Mouse (Mus musculus): ENCODE measurements around the gene Hhip. TPM values are rescaled to one million over a fixed set of nuclear protein-coding genes. Genes with fewer than 3 reads are reported as not detected.

Gene Hhip
- polyA plus RNA-seq, 2 experiments, result 0.66 to 1.1 TPM

- no peak overlapping the region for H3K4me2 ChIP-seq (ENCODE audit: low read depth)
- WGBS (ENCODE audit: insufficient replicate concordance), result 43% methylated on average over 2 of the region's 2 CpGs
- no peaks in the 10 kb centered on the region for H3K9me3 ChIP-seq (ENCODE audit: control insufficient read depth, low read length)
- H3K36me3 ChIP-seq (replicated peaks; ENCODE audit: control insufficient read depth, insufficient read depth, low read depth), result no peaks in the 10 kb centered on the region
- DNase-seq (ENCODE audit: low read depth in 3 of 3, low spot score in 3 of 3), result no peak
- no peak overlapping the region for H3K27ac ChIP-seq
- no peaks in the 10 kb centered on the region for H3K27me3 ChIP-seq (ENCODE audit: control insufficient read depth, insufficient read depth, low read length)
- H3K9ac ChIP-seq (replicated peaks), result no peak overlapping the region
- no peak for ATAC-seq (ENCODE audit: insufficient read depth)
- no peak for TF ChIP-seq EP300 (IDR thresholded peaks at IDR 0.05; ENCODE audit: low read depth)
- no peak for TF ChIP-seq CTCF (IDR thresholded peaks at IDR 0.05; ENCODE audit: low read depth)
- no peak overlapping the region for H3K4me3 ChIP-seq (ENCODE audit: insufficient read depth in 1 of 2, low read depth in 2 of 2, low read length in 2 of 2)
- H3K4me1 ChIP-seq (replicated peaks; ENCODE audit: control insufficient read depth in 2 of 2, insufficient read depth in 2 of 2, low read length in 1 of 2), result no peaks in the 10 kb centered on the region
These were observed 72.9 kb downstream of the Hhip start for GRCm38 (mm10) chr8:79984946-79985345.

GRCm38 (mm10) chr8:79982144-79982543, 75.7 kb downstream of the Hhip start:
- H3K4me3 ChIP-seq (ENCODE audit: insufficient read depth in 1 of 2, low read depth in 2 of 2, low read length in 2 of 2), result no peak overlapping the region
- DNase-seq (ENCODE audit: low read depth in 3 of 3, low spot score in 3 of 3) (no peak), ATAC-seq (ENCODE audit: insufficient read depth) (no peak)
- no peak overlapping the region for H3K27ac ChIP-seq
- no peak for TF ChIP-seq EP300 (IDR thresholded peaks at IDR 0.05; ENCODE audit: low read depth)
- TF ChIP-seq CTCF (IDR thresholded peaks at IDR 0.05; ENCODE audit: low read depth), result no peak
- H3K4me1 ChIP-seq (replicated peaks; ENCODE audit: control insufficient read depth in 2 of 2, insufficient read depth in 2 of 2, low read length in 1 of 2), result no peaks in the 10 kb centered on the region
- H3K27me3 ChIP-seq (ENCODE audit: control insufficient read depth, insufficient read depth, low read length), result no peaks in the 10 kb centered on the region
- no peak overlapping the region for H3K4me2 ChIP-seq (ENCODE audit: low read depth)
- no peak overlapping the region for H3K9ac ChIP-seq (replicated peaks)
- H3K36me3 ChIP-seq (replicated peaks; ENCODE audit: control insufficient read depth, insufficient read depth, low read depth), result no peaks in the 10 kb centered on the region
- H3K9me3 ChIP-seq (ENCODE audit: control insufficient read depth, low read length), result no peaks in the 10 kb centered on the region
- WGBS (ENCODE audit: insufficient replicate concordance), result 51% methylated on average over 4 of the region's 4 CpGs

DNA sequence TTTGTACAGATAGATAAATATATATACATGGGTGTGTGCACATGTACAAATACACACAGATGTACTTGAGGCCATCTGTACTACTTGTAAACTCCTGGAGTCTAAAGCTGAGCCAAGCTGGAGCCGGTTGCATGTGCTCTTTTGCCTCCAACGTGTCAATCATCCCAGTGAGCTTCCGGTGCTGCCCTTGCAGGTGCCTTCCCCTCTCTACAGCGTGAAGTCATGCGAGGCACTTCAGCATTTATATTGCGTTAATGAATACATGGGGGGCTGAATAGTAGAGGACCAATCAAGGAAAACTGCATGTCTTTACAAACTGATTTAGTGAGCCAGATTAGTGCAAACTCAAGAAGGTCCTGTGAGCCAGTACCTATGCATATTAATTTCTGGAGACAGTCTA, 91.6 kb downstream of the Hhip start:
- Histone ChIP-seq H3K4me2 (ENCODE audit: low read depth) (no peak overlapping the region), H3K9me3 (ENCODE audit: control insufficient read depth, low read length) (no peaks in the 10 kb centered on the region), H3K27me3 (ENCODE audit: control insufficient read depth, insufficient read depth, low read length) (no peaks in the 10 kb centered on the region), H3K4me1 (replicated peaks; ENCODE audit: control insufficient read depth in 2 of 2, insufficient read depth in 2 of 2, low read length in 1 of 2) (no peaks in the 10 kb centered on the region), H3K4me3 (ENCODE audit: insufficient read depth in 1 of 2, low read depth in 2 of 2, low read length in 2 of 2) (no peak overlapping the region), H3K27ac (no peak overlapping the region), H3K36me3 (replicated peaks; ENCODE audit: control insufficient read depth, insufficient read depth, low read depth) (no peaks in the 10 kb centered on the region), H3K9ac (replicated peaks) (no peak overlapping the region)
- 57% methylated on average over 6 of the region's 6 CpGs for WGBS (ENCODE audit: insufficient replicate concordance)
- ATAC-seq (ENCODE audit: insufficient read depth), result no peak
- TF ChIP-seq EP300 (IDR thresholded peaks at IDR 0.05; ENCODE audit: low read depth) (no peak), CTCF (IDR thresholded peaks at IDR 0.05; ENCODE audit: low read depth) (no peak)
- no peak for DNase-seq (ENCODE audit: low read depth in 3 of 3, low spot score in 3 of 3)

DNA sequence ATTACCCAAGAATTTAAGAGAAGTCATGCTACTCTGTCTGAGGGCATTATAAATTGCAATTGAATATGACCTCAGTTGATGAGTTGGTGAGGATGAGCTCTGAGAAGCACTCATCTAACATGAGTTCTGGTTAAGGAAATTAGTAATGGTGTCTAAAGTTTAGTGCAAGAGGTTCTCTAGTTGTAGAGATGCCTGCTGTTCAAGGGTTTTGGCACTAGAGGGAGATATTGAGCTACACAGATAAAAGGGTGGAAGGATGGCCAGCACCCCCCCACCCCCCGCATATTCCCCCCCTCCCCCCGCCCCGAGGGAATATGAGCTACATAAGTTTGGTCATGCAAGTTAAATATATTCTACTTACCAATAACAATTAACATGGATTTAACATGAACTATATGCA, 104.9 kb downstream of the Hhip start:
- H3K36me3 ChIP-seq (replicated peaks; ENCODE audit: control insufficient read depth, insufficient read depth, low read depth), result no peaks in the 10 kb centered on the region
- 7% methylated on average over 3 of the region's 3 CpGs for WGBS (ENCODE audit: insufficient replicate concordance)
- no peak for ATAC-seq (ENCODE audit: insufficient read depth)

GRCm38 (mm10) chr8:79950376-79950775, 107.4 kb downstream of the Hhip start:
- Histone ChIP-seq H3K36me3 (replicated peaks; ENCODE audit: control insufficient read depth, insufficient read depth, low read depth) (no peaks in the 10 kb centered on the region), H3K9ac (replicated peaks) (no peak overlapping the region), H3K27ac (no peak overlapping the region), H3K4me1 (replicated peaks; ENCODE audit: control insufficient read depth in 2 of 2, insufficient read depth in 2 of 2, low read length in 1 of 2) (no peaks in the 10 kb centered on the region), H3K9me3 (ENCODE audit: control insufficient read depth, low read length) (no peaks in the 10 kb centered on the region), H3K4me2 (ENCODE audit: low read depth) (no peak overlapping the region), H3K4me3 (ENCODE audit: insufficient read depth in 1 of 2, low read depth in 2 of 2, low read length in 2 of 2) (no peak overlapping the region), H3K27me3 (ENCODE audit: control insufficient read depth, insufficient read depth, low read length) (no peaks in the 10 kb centered on the region)
- 51% methylated on average over 3 of the region's 3 CpGs for WGBS (ENCODE audit: insufficient replicate concordance)
- ATAC-seq (ENCODE audit: insufficient read depth) (no peak), DNase-seq (ENCODE audit: low read depth in 3 of 3, low spot score in 3 of 3) (no peak)
- TF ChIP-seq CTCF (IDR thresholded peaks at IDR 0.05; ENCODE audit: low read depth), result no peak
- TF ChIP-seq EP300 (IDR thresholded peaks at IDR 0.05; ENCODE audit: low read depth), result no peak

More for the DNA sequence above, 104.9 kb downstream of the Hhip start:
- Histone ChIP-seq H3K9me3 (ENCODE audit: control insufficient read depth, low read length) (no peaks in the 10 kb centered on the region), H3K4me3 (ENCODE audit: insufficient read depth in 1 of 2, low read depth in 2 of 2, low read length in 2 of 2) (no peak overlapping the region), H3K27me3 (ENCODE audit: control insufficient read depth, insufficient read depth, low read length) (no peaks in the 10 kb centered on the region), H3K4me2 (ENCODE audit: low read depth) (no peak overlapping the region), H3K4me1 (replicated peaks; ENCODE audit: control insufficient read depth in 2 of 2, insufficient read depth in 2 of 2, low read length in 1 of 2) (no peaks in the 10 kb centered on the region), H3K27ac (no peak overlapping the region), H3K9ac (replicated peaks) (no peak overlapping the region)
- TF ChIP-seq CTCF (IDR thresholded peaks at IDR 0.05; ENCODE audit: low read depth), result peak; percentile 31; the same call in 1 of the 2 replicates
- no peak for TF ChIP-seq EP300 (IDR thresholded peaks at IDR 0.05; ENCODE audit: low read depth)
- DNase-seq (ENCODE audit: low read depth in 3 of 3, low spot score in 3 of 3), result no peak
